Mouse (Mus musculus): Measurements from ENCODE around the gene Maff. TPM values are rescaled to one million over a fixed set of nuclear protein-coding genes. Genes with fewer than 3 reads are reported as not detected.
A peak's percentile ranks its signal among the peaks of the same experiment; 100 is the strongest.

Gene Maff
- total RNA-seq, 2 experiments from 2014 or later, result 8.1 to 8.3 TPM

DNA sequence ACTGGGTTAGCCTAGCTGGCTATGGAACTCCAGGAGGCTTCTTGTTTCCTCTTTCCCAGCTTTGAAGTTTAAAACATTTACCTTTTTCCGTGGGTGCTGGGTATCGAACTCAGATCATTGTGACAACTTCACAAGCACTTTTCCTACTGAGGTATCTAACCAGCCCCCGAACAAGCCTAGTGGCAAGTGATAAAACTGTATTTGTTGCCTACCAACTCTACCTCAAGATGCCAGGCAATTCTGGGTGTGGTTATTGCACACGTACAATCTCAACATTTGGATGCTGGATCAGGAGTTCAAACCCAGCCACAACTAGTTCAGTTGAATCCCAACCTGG, 17.5 kb upstream of the Maff start:
- intact Hi-C loops (cut with DNase I), result no loop called here
- DNase-seq (ENCODE audit: low spot score), result no peak

DNA sequence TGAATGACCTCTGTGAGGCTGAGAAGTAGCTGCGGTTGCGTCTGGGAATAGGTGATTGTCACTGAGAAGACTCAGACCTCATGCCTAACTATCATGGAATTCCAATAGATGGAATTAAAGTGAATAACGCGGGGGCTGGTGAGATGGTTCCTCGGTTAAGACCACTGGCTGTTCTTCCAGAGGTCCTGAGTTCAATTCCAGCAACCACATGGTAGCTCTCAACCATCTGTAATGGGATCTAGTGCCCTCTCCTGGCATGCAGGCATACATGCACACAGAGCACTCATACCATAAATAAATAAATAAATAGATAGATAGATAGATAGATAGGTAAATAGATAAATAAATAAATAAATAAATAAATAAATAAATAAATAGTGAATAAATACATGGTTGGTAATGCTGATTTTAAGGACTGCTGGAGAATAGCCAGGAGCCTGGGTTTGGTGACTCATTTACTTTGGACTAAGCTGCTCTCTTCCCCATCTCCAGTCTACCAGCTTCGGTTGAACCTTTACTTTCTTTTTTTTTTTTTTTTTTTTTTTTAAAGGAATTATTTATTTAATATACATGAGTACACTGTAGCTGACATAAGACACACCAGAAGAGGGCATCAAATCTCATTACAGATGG, 17.0 kb upstream of the Maff start:
- intact Hi-C loops (cut with DNase I), result no loop called here
- DNase-seq (ENCODE audit: low spot score), result no peak

DNA sequence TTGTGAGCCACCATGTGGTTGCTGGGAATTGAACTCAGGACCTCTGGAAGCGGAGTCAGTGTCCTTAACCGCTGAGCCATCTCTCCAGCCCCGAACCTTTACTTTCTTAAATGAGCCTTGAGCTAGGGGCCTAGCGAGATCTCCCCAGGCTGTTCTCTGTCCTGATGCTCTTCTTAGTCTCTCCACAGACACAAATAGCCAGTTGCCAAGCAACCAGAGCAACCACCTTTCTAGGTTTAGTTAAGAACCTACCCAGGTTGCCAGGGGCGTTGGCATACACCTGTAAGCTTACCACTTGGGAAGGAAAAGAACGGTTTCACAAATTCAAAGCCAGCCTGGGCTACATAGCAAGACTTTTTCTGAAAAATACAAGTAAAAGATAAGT, 16.4 kb upstream of the Maff start:
- DNase-seq (ENCODE audit: low spot score), result no peak
- intact Hi-C loops (cut with DNase I), result loop anchor here (2.0 to 5.0 kb wide), 2 partner anchors 17 to 88 kb away; partner anchors contain the start of gene Maff

DNA sequence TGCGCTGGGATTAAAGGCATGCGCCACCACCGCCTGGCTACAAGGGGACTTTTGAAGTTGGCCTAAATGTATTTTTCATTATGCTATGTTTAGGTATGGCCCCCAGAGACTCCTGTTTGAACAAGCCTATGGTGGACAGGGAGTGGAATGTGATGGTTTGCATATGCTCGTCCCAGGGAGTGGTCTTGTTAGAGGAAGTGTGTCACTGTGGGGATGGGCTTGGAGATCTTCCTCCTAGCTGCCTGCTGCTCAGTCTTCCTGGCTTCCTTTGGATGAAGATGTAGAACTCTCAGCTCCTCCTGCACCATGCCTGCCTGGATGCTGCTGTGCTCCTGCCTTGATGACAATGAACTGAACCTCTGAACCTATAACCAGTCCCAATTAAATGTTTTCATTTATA, 15.9 kb upstream of the Maff start:
- DNase-seq (ENCODE audit: low spot score), result no peak
- intact Hi-C loops (cut with DNase I), result loop anchor here (2.0 to 5.0 kb wide), 2 partner anchors 16 to 88 kb away; partner anchors contain the start of gene Maff

DNA sequence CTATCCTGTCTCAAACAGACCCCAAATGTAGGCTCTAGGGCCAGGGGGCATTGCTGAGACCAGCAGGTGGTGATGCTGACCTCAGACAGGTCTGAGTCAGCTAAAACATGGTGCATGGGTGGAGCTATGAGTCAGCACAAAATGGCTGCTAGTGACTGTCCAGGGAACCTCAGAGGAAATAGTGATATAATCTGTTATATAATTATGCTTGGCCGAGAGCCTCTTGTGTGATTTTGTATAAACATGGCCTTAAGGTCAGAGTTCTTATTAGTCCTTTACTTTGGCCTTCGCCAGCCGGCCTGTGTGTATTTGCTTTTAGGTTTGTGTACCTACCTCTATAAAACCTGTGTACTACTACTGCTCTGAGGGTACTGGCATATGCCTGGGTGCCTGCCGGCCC, 13.0 kb upstream of the Maff start:
- intact Hi-C loops (cut with DNase I), result loop anchor here (5.0 kb wide), 1 partner anchor 91 kb away; no protein-coding TSS in a partner anchor
- no peak for DNase-seq (ENCODE audit: low spot score)

DNA sequence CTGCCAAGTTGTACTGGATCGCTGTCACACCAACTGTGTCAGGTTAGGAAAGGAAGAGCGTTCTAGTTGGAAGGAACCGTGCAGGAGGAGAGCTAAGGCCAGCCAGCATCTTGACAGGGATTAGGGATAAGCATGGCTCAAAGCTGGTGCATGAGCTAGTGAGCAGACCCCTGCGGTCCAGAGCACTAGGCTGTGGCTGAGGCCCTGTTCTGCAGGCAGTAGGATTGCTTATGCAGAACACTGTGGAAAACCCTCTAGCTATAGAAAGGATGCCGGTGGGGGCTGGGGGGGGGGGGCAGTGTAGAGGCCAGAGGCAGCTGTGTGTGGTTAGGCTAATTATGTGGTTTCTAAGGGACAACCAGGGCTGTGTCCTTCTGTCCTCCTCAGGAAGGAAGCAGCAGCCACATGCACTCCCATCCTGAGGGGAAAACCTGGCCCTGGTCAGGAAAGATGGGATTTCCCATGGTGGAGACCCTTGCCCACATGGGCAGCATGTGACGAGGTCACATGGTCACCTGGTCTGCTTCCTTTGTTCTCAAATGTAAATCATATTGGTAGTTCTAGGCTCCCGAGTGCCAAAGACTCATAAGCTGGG, 11.3 kb upstream of the Maff start:
- no peak for DNase-seq (ENCODE audit: low spot score)
- intact Hi-C loops (cut with DNase I), result no loop called here

DNA sequence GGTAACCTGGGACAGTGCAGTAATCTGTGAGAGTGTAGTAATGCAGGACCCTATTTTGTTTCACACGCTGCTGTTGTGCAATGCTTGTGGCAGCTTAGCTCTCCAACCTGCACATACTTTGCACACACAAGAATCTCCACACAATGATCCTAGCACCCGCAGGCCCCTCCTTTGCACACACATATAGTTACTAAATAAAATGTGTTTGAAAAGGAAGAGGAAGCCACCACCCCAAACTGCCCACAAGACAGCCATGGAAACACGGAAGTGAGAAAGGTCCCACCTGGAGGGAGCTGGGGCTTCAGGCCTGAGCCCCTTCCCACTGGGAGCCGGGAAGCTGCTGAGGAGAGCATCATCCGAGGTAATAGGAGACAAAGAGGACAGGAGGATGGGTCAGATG, 7.4 kb upstream of the Maff start:
- intact Hi-C loops (cut with DNase I), result no loop called here
- DNase-seq (ENCODE audit: low spot score), result no peak

DNA sequence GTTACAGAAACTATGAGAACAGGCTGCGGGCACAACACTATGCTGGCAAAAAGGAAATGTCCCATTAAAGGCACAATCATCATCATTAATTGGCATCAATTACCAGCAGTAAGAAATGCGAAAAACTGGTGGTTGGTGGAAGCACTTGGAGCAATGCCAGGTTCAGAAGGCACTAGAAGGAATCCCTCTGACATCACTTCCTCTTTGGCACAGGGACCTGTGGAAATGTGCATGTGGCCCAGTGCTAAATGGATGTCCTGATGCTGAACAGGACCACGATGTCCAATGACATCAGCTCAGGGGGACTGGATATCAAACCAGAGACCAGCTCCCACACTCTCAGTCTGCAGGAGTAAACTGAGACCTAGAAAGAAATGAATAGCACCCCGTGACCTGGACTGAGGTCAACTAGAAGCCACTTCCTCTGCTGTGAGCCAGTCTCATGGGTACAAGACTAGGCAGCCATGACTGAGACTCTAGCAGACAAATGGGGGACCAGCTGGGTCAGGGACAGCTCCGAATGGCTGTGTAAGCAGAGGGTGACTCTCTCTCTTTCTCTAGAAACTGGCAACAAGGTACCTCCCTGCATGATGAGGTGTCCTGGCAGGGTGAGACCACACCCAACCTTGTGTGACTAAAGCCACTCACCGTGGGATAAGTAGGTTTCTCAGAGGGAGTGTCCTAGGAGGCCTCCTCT, 3.6 kb upstream of the Maff start:
- intact Hi-C loops (cut with DNase I), result no loop called here
- DNase-seq (ENCODE audit: low spot score), result no peak

DNA sequence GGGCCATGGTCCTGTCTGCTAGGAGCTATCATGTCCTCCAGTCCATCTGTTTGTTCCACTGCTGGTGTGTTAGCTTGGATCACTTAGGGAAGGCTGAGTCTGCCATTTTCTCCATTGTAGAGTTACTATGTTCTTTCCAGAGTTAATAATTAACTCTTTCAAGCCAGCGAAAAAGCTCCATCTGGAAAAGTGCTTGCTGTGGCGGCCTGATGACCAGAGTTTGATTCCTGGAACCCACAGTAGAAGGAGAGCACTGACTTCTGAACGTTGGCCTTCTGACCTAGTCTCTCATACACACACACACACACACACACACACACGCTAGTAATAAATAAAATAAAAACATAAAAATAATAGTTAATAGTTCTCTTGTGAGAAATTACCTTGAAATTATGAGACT, 1.8 kb upstream of the Maff start:
- intact Hi-C loops (cut with DNase I), result no loop called here

DNA sequence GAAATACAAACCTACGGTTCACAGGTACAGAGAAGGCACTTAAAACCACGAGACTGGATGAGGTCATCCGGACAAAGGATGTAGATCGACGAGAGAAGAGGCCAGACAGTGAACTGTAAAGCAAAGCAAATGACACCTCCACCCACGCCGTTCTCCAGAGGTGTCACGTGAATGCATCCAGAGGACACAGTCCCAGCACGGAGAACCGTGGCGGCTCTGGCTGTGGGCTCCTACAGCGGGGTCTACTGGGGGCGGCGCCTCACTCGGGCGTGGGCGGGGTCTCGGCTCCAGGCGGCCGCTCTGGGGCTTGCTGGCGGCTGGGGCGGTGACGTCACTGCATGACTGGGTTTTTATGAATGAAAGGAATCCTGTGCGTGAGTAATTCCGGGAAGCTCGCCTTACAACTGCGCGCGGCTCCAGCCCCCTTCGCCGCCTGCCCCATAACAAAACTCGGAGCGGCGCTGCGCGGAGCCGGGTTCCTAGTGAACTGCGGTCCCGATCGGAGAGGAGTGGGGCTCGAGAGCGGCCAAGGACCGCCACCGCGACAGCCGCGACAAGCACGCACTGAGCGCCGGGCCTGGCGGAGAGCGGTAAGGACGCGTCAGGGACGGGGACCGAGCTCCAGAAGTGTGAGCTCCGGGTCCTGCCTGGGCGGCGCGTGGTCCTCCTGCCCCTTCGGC, 884 bp downstream of the Maff start:
- peak; percentile 89 for DNase-seq (ENCODE audit: low spot score)
- intact Hi-C loops (cut with DNase I), result loop anchor here (2.0 kb wide), 1 partner anchor 17 kb away; no protein-coding TSS in a partner anchor

More for the DNA sequence above, 1.8 kb upstream of the Maff start:
- no peak for DNase-seq (ENCODE audit: low spot score)

DNA sequence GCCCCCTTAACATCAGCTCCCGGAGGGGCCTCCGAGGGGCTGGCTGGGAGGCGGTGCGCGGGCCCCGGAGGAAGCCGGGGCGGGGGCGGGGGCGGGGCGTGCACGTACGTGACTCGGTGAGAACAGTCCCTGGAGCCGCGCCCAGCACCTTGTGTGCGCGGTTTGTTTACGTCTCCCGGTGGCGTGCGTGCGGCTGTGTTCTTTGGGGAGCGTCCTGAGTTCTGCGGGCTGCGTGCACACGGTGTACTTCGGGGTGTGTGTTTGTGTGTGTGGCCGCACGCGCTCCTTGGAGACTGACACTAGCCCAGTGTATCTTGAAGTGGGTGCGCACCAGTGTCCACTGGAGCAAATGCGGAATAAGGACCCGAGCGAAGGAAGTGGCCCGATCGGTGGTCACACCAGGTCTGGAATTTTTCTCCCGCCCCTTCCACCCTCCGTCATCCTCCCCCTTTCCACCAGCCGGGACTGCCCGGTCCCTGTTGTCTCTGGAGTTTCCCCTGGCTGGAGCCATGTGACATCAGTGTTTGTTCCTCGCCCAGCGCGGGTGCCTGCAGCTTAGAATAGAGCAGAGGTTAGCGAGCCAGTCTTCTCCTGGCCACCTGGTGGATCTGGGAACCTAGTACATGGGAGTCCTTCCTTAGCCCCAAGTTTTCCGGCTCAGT, 1.6 kb downstream of the Maff start:
- peak; percentile 67 for DNase-seq (ENCODE audit: low spot score)
- intact Hi-C loops (cut with DNase I), result loop anchor here (2.0 kb wide), 2 partner anchors 17 to 105 kb away; no protein-coding TSS in a partner anchor

DNA sequence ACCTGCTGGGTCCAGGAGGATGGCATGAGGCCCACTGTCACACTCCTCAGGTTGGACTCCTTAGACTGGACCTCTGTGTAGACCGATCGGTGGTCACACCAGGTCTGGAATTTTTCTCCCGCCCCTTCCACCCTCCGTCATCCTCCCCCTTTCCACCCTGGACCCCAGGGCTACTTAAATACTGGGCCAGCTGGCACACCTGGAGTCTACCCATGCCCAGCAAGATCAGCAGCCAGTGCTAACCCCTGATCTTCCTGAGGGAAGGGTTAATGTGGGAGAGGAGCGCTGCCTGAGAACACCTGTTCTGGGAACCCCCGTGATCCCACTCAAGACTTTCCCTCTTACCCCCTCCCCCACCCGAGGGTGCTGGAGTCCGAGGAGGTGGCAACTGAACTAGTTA, 2.2 kb downstream of the Maff start:
- intact Hi-C loops (cut with DNase I), result loop anchor here (2.0 kb wide), 1 partner anchor 106 kb away; no protein-coding TSS in a partner anchor
- DNase-seq (ENCODE audit: low spot score), result no peak

DNA sequence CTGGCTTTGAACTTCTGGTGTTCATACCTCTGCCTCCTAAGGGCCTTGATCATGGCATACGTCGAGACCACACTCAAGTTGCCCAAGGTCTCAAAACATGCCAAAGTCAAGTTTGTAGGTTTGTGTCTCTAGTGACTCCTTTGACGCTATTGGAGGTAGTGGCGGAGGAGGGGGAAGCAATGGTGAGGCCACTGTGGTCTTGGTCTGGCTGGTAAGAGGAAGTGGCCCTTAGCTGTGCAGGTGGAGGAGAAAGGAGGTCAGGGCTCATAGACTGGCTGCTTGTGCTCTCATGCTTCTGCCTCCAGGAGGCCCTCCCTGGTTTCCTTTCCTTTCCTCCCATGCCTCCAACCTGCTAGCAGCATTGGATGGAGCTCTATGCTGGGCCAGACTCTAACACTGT, 4.4 kb downstream of the Maff start:
- intact Hi-C loops (cut with DNase I), result no loop called here
- no peak for DNase-seq (ENCODE audit: low spot score)

DNA sequence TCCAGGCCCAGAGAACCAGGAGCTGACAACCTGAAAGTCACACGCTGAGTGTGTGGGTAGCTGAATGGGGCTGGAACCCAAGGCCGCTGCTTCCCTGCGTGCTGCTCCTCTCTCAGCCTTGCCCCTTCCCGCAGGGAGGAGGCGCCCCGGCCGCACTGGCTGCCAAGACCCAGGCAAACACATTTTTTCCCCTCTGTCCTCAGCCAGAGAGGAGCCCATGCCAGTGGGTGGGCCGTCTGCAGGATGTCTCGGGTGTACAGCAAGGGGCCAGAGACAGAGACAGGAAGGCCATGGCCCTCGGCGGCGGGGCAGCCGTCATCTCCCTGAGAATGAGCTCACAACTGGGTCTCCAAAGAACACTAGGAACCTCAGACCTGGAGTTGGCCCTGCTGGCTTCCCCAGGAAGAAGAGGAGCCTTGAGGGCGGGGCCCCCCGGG, 4.9 kb downstream of the Maff start:
- peak; percentile 83 for DNase-seq (ENCODE audit: low spot score)
- intact Hi-C loops (cut with DNase I), result no loop called here

DNA sequence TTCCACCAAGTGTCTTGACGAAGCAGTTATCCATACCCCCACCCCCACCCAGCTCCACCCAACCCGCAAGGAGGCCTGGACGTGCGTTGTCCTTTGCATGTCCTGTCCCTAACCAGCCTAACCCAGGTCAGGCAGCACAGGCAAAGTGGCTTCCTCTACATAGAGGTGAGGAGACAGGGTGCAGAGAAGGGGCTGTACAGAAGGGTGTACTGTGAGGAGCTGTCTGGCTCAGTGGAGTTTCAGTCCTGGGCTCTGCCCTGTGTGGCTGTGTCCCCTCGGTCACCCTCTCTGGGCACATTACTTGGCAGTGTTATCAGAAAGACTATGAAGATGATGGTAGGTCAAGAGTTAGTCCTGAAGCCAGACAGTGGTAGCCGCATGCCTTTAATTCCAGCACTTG, 6.1 kb downstream of the Maff start:
- intact Hi-C loops (cut with DNase I), result no loop called here
- no peak for DNase-seq (ENCODE audit: low spot score)

DNA sequence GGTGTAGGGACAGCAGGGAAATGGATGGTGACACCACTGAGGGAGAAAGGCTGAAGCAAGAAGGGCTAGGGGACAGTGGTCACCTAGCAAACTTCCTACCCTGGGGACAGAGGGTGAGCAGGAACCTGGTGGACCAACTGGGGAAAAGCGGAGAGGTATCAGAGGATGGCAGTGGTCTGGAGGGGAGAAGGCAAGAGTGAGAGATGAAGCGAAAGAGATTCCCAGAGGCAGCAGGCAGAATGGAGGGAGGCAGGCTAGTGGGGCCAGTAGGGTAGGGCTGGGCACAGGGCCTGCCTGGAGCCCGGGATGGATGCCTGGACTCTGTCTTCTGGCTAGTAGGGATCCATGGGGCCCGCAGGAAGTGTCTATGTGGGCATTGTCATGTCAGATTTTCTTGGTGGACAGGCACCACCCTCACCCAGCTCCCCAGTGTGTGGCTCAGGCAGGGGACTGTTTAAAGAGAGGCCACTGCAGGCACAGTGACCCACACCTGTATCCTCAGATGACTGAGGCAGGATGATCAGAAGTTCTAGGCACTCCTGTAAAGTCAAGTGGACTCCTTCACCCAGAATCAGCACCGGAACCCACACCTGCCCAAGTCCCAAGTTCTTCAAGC, 7.4 kb downstream of the Maff start:
- intact Hi-C loops (cut with DNase I), result no loop called here
- no peak for DNase-seq (ENCODE audit: low spot score)

DNA sequence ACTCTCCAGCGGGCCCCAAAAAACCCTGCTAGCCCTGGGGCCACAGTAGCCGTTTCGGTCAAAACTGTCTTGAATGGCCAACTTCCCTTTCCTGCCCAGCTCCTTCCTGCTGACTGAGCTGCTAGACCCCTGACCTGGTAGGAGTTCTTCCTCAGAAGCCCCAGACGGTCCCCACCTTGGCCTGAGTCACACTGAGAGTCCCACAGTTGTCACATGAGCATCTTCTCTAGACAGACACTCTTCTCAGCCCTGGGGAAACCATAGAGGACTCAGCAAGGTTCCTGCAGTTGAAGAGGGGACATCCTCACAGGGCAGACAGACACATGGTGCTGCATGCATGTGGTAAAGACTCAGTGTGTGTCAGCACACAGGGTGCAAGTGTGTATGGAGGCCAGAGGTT, 8.2 kb downstream of the Maff start:
- intact Hi-C loops (cut with DNase I), result no loop called here
- no peak for DNase-seq (ENCODE audit: low spot score)

DNA sequence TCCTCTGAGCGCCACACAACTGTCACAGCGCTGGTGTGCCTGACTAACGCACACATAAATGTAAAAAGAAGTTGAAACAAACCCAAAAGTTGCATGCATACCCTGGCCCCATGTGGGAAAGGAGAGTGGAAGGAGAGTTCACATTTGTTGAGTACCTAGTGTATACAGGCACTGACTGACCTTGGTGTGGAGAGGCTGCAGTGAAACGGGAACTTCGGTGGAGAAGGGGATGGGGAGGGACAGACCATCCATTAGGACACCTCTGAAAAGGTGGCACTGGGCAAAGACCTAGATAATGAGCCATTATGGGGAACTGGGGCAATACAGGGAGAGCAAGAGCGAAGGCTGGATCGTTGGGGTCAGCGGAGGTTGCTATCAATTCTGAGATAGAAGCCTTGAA, 10.1 kb downstream of the Maff start:
- no peak for DNase-seq (ENCODE audit: low spot score)
- intact Hi-C loops (cut with DNase I), result no loop called here

DNA sequence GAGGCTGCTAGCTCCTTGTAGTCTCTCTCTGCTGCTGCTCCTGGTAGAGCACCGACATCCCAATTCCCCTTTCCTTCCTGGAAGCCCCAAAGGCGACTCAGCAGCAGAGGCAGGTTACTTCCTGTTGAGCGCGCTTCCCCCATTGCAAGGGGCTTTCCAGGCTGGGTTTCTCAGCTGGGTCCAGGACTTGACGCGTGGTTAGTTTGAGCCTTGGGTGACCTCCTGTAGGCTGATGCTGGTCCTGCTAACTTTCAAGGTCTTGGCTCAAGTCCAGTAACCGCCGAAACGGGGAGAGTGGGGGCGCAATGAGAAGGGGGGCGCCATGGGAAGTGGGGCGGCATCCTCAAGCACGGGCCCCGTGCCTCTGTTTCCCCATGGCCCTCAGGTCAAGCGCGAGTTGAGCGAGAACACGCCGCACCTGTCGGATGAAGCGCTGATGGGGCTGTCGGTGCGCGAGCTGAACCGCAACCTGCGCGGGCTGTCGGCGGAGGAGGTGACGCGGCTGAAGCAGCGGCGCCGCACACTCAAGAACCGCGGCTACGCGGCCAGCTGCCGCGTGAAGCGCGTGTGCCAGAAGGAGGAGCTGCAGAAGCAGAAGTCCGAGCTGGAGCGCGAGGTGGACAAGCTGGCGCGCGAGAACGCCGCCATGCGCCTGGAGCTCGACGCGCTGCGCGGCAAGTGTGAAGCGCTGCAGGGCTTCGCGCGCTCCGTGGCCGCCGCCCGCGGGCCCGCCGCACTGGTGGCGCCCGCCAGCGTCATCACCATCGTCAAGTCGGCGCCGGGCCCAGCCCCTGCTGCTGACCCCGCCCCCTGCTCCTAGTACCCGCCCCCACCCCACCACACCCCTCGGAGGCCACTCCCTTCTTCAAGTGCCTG, 10.9 kb downstream of the Maff start:
- no peak for DNase-seq (ENCODE audit: low spot score)
- intact Hi-C loops (cut with DNase I), result no loop called here

Data from heart, postnatal 25 days (tissue).